Mouse (Mus musculus) retina, postnatal 1 day (tissue): ENCODE data around the gene Abat.
A peak's percentile ranks its signal among the peaks of the same experiment; 100 is the strongest.

Experiments
- DNase-seq: peaks from one replicate; pipeline ENCODE4 v3.0.0-alpha.2; 2012

The Abat gene

GRCm38 (mm10) chr16:8576111-8576510 lies 62.9 kb downstream of the Abat start:
- DNase-seq, result no peak

GRCm38 (mm10) chr16:8576901-8577300 lies 63.7 kb downstream of the Abat start:
- DNase-seq, result no peak

GRCm38 (mm10) chr16:8578326-8578725 lies 65.1 kb downstream of the Abat start:
- no peak for DNase-seq

- DNase-seq, result no peak
Observed at GRCm38 (mm10) chr16:8579546-8579945, 66.3 kb downstream of the Abat start.

GRCm38 (mm10) chr16:8581661-8582239 lies 68.5 kb downstream of the Abat start:
- DNase-seq, result no peak

- no peak for DNase-seq
Observed at GRCm38 (mm10) chr16:8582579-8583295, 69.5 kb downstream of the Abat start.

- DNase-seq, result no peak
Observed at GRCm38 (mm10) chr16:8584248-8584647, 71.0 kb downstream of the Abat start.

GRCm38 (mm10) chr16:8585056-8585455 lies 71.8 kb downstream of the Abat start:
- no peak for DNase-seq

- peak; percentile 44 for DNase-seq
Observed at GRCm38 (mm10) chr16:8595411-8595810, 82.2 kb downstream of the Abat start.

- no peak for DNase-seq
Observed at GRCm38 (mm10) chr16:8596336-8596735, 83.1 kb downstream of the Abat start.

GRCm38 (mm10) chr16:8597516-8597915 lies 84.3 kb downstream of the Abat start:
- no peak for DNase-seq

GRCm38 (mm10) chr16:8603789-8604188 lies 90.6 kb downstream of the Abat start:
- DNase-seq, result no peak

GRCm38 (mm10) chr16:8610397-8610796 lies 97.2 kb downstream of the Abat start:
- no peak for DNase-seq

- no peak for DNase-seq
Observed at GRCm38 (mm10) chr16:8612214-8613005, 99.2 kb downstream of the Abat start.

GRCm38 (mm10) chr16:8613039-8613438 lies 99.8 kb downstream of the Abat start:
- DNase-seq, result no peak

GRCm38 (mm10) chr16:8613447-8613846 lies 100.2 kb downstream of the Abat start:
- DNase-seq, result no peak

- DNase-seq, result no peak
Observed at GRCm38 (mm10) chr16:8619659-8620314, 106.6 kb downstream of the Abat start.

GRCm38 (mm10) chr16:8620315-8621115 lies 107.3 kb downstream of the Abat start:
- no peak for DNase-seq

GRCm38 (mm10) chr16:8630419-8630818 lies 117.2 kb downstream of the Abat start:
- DNase-seq, result no peak

GRCm38 (mm10) chr16:8631428-8631827 lies 118.2 kb downstream of the Abat start:
- DNase-seq, result no peak

GRCm38 (mm10) chr16:8636867-8637216 lies 123.6 kb downstream of the Abat start:
- DNase-seq, result no peak

- DNase-seq, result peak; percentile 95
Observed at GRCm38 (mm10) chr16:8637217-8638051, 124.2 kb downstream of the Abat start, which contains the start of the genes Pmm2 and Tmem186. TSS of gene Pmm2 (plus strand) at chr16:8637674. TSS of gene Tmem186 (minus strand) at chr16:8637712.
